Mouse (Mus musculus) kidney, postnatal 0 days (tissue): ENCODE results near the gene Ldah. TPM values are rescaled to one million over a fixed set of nuclear protein-coding genes. Genes with fewer than 3 reads are reported as not detected.

Source experiments
- ATAC-seq: fragments of 200-750 bp; cut with Nextera tagmentation; replicated peaks from 2 replicates; pipeline ENCODE4 v1.8.0; 2017; ENCODE audit warnings: low read depth, moderate number of reproducible peaks, moderate TSS enrichment, moderate library complexity; ENCODE audit not compliant: low FRiP score
- DNase-seq: peaks from one replicate; pipeline ENCODE4 v3.0.0-alpha.2; 2016; ENCODE audit warnings: low spot score
- H3K27ac ChIP-seq: fragments of 300-500 bp; sonication (generic); 2 replicates; pipeline ENCODE4 v1.5.1; 2014; ENCODE audit warnings: mild to moderate bottlenecking
- H3K27me3 ChIP-seq: fragments of 300-500 bp; sonication (generic); 2 replicates; pipeline ENCODE4 v1.6.1; 2014; ENCODE audit warnings: low read length, mixed read lengths; ENCODE audit not compliant: insufficient read depth
- H3K36me3 ChIP-seq: fragments of 300-500 bp; sonication (generic); 2 replicates; pipeline ENCODE4 v1.6.1; 2014; ENCODE audit warnings: low read length, mixed read lengths; ENCODE audit not compliant: insufficient read depth
- H3K4me1 ChIP-seq: fragments of 300-500 bp; sonication (generic); replicated peaks from 2 replicates; pipeline ENCODE4 v1.6.1; 2014; ENCODE audit warnings: antibody characterized with exemption, low read length, mixed read lengths; ENCODE audit not compliant: insufficient read depth
- H3K4me2 ChIP-seq: fragments of 300-500 bp; sonication (generic); 2 replicates; pipeline ENCODE4 v1.6.1; 2014; ENCODE audit warnings: mild to moderate bottlenecking, low read length, moderate library complexity, mixed read lengths
- H3K4me3 ChIP-seq: fragments of 300-500 bp; sonication (generic); replicated peaks from 2 replicates; pipeline ENCODE4 v1.5.1; 2014; ENCODE audit warnings: low read depth, low read length
- H3K9ac ChIP-seq: fragments of 300-500 bp; sonication (generic); 2 replicates; pipeline ENCODE4 v1.6.1; 2014; ENCODE audit warnings: low read depth, low read length
- H3K9me3 ChIP-seq: fragments of 300-500 bp; sonication (generic); replicated peaks from 2 replicates; pipeline ENCODE4 v1.6.1; 2016; ENCODE audit warnings: low read length, inconsistent platforms, mixed read lengths
- CTCF ChIP-seq: IDR thresholded peaks from 2 replicates; pipeline ENCODE4 v1.5.1; 2016; ENCODE audit warnings: antibody characterized with exemption, low read depth, mild to moderate bottlenecking, moderate library complexity
- WGBS: fragments of 180-500 bp; shearing (Covaris S2); extraction: QIAGEN DNeasy Blood & Tissue Kit; methylation state at CpG from one replicate; pipeline ENCODE4 v1.1.7; 2014; 5-methylcytosine and 5-hydroxymethylcytosine counted together
- polyA plus RNA-seq: library from polyadenylated mRNA; unstranded; fragments of >200 nt; fragmentation: Nextera tagmentation; extraction: Ambion mirVana; gene quantifications from 2 replicates; pipeline ENCODE4 v1.2.1, GENCODE M21; 2015

Gene Ldah
- polyA plus RNA-seq, 1 experiment from 2014 or later = 49.2 TPM

GRCm38 (mm10) chr12:8232679-8233078 lies 24.8 kb downstream of the Ldah start:
- Histone ChIP-seq H3K9me3 (no peaks in the 10 kb centered on the region), H3K4me3 (no peak overlapping the region), H3K27me3 (no peaks in the 10 kb centered on the region), H3K4me2 (no peak overlapping the region), H3K4me1 (no peaks in the 10 kb centered on the region), H3K36me3 (0 out of 2 replicates have a peak, but pooled peaks cover 6% of the 10 kb centered on the region), H3K9ac (no peak overlapping the region), H3K27ac (no peak overlapping the region)
- peak; percentile 70 for TF ChIP-seq CTCF
- DNase-seq (peak; percentile 73), ATAC-seq (no peak)
- WGBS = 83% methylated on average over 3 of the region's 3 CpGs

GRCm38 (mm10) chr12:8242181-8242580 lies 34.3 kb downstream of the Ldah start:
- no peak overlapping the region for H3K27ac ChIP-seq
- H3K27me3 ChIP-seq = no peaks in the 10 kb centered on the region
- H3K9me3 ChIP-seq = no peaks in the 10 kb centered on the region
- WGBS = 73% methylated on average over 3 of the region's 3 CpGs
- no peak for TF ChIP-seq CTCF
- H3K4me3 ChIP-seq = no peak overlapping the region
- no peak overlapping the region for H3K4me2 ChIP-seq
- DNase-seq (no peak), ATAC-seq (no peak)
- H3K9ac ChIP-seq = no peak overlapping the region
- 0 out of 2 replicates have a peak, but pooled peaks cover 3% of the 10 kb centered on the region for H3K4me1 ChIP-seq
- H3K36me3 ChIP-seq = no peaks in the 10 kb centered on the region

GRCm38 (mm10) chr12:8244746-8245145 lies 36.8 kb downstream of the Ldah start:
- no peak for TF ChIP-seq CTCF
- Histone ChIP-seq H3K9me3 (no peaks in the 10 kb centered on the region), H3K4me3 (no peak overlapping the region), H3K4me2 (no peak overlapping the region), H3K4me1 (0 out of 2 replicates have a peak, but pooled peaks cover 3% of the 10 kb centered on the region), H3K36me3 (no peaks in the 10 kb centered on the region), H3K27ac (no peak overlapping the region), H3K27me3 (no peaks in the 10 kb centered on the region), H3K9ac (no peak overlapping the region)
- ATAC-seq (no peak), DNase-seq (peak; percentile 28)
- 25% methylated on average over 4 of the region's 4 CpGs for WGBS

GRCm38 (mm10) chr12:8260297-8260696 lies 52.4 kb downstream of the Ldah start:
- H3K4me2 ChIP-seq = no peak overlapping the region
- WGBS = 19% methylated on average over 2 of the region's 2 CpGs
- no peak for ATAC-seq

GRCm38 (mm10) chr12:8266311-8266710 lies 58.4 kb downstream of the Ldah start:
- Histone ChIP-seq H3K27ac (no peak overlapping the region), H3K36me3 (no peaks in the 10 kb centered on the region), H3K4me2 (no peak overlapping the region), H3K4me1 (no peaks in the 10 kb centered on the region), H3K9me3 (no peaks in the 10 kb centered on the region), H3K9ac (no peak overlapping the region), H3K27me3 (no peaks in the 10 kb centered on the region), H3K4me3 (no peak overlapping the region)
- no peak for ATAC-seq
- no peak for TF ChIP-seq CTCF
- 76% methylated on average over 7 of the region's 7 CpGs for WGBS
- DNase-seq = no peak

More at GRCm38 (mm10) chr12:8260297-8260696, 52.4 kb downstream of the Ldah start:
- no peaks in the 10 kb centered on the region for H3K27me3 ChIP-seq
- H3K9ac ChIP-seq = no peak overlapping the region
- H3K36me3 ChIP-seq = no peaks in the 10 kb centered on the region
- no peak for TF ChIP-seq CTCF
- no peaks in the 10 kb centered on the region for H3K9me3 ChIP-seq
- no peak overlapping the region for H3K4me3 ChIP-seq
- DNase-seq = no peak
- H3K4me1 ChIP-seq = no peaks in the 10 kb centered on the region
- no peak overlapping the region for H3K27ac ChIP-seq

- H3K9me3 ChIP-seq = no peaks in the 10 kb centered on the region
- no peaks in the 10 kb centered on the region for H3K4me1 ChIP-seq
- TF ChIP-seq CTCF = no peak
- no peaks in the 10 kb centered on the region for H3K36me3 ChIP-seq
- WGBS = 96% methylated on average over 11 of the region's 11 CpGs
- H3K4me2 ChIP-seq = no peak overlapping the region
- no peaks in the 10 kb centered on the region for H3K27me3 ChIP-seq
- no peak overlapping the region for H3K4me3 ChIP-seq
- no peak overlapping the region for H3K9ac ChIP-seq
- no peak overlapping the region for H3K27ac ChIP-seq
- ATAC-seq (no peak), DNase-seq (no peak)
Measured at GRCm38 (mm10) chr12:8269627-8270026, 61.7 kb downstream of the Ldah start.

- Histone ChIP-seq H3K27me3 (no peaks in the 10 kb centered on the region), H3K9ac (no peak overlapping the region), H3K4me1 (no peaks in the 10 kb centered on the region), H3K4me3 (no peak overlapping the region), H3K4me2 (no peak overlapping the region), H3K36me3 (no peaks in the 10 kb centered on the region), H3K27ac (no peak overlapping the region), H3K9me3 (no peaks in the 10 kb centered on the region)
- ATAC-seq (no peak), DNase-seq (no peak)
- WGBS = 81% methylated on average over 2 of the region's 2 CpGs
- no peak for TF ChIP-seq CTCF
Measured at GRCm38 (mm10) chr12:8271405-8271804, 63.5 kb downstream of the Ldah start.
